Mouse (Mus musculus) neural tube, embryonic 11.5 days (tissue): ENCODE data around the gene Ppp2ca. TPM values are rescaled to one million over a fixed set of nuclear protein-coding genes. Genes with fewer than 3 reads are reported as not detected.
"Not testable (repeated sequence)": the region's sequence is repeated elsewhere in the genome, so short reads cannot be mapped to it uniquely, and the experiment has no call there.

Experiments used
- ATAC-seq: fragments of 200-750 bp; cut with Nextera tagmentation; 2 replicates; pipeline ENCODE4 v1.8.0; 2017; ENCODE audit warnings: moderate number of reproducible peaks, mild to moderate bottlenecking, moderate TSS enrichment, moderate library complexity; ENCODE audit not compliant: insufficient read depth, low FRiP score, low TSS enrichment
- DNase-seq: peaks from one replicate; pipeline ENCODE4 v3.0.0-alpha.2; 2015; ENCODE audit warnings: low spot score
- H3K27ac ChIP-seq: fragments of 300-500 bp; sonication (generic); 2 replicates; pipeline ENCODE4 v1.5.1; 2014; ENCODE audit warnings: low read depth, mild to moderate bottlenecking, low read length
- H3K27me3 ChIP-seq: fragments of 300-500 bp; sonication (generic); 2 replicates; pipeline ENCODE4 v1.6.1; 2014; ENCODE audit warnings: mild to moderate bottlenecking, low read length, mixed read lengths; ENCODE audit not compliant: control insufficient read depth, insufficient read depth
- H3K36me3 ChIP-seq: fragments of 300-500 bp; sonication (generic); 2 replicates; pipeline ENCODE4 v1.6.1; 2014; ENCODE audit warnings: mild to moderate bottlenecking, low read length, moderate library complexity, mixed read lengths; ENCODE audit not compliant: control insufficient read depth, insufficient read depth
- H3K4me1 ChIP-seq: fragments of 300-500 bp; sonication (generic); 2 replicates; pipeline ENCODE4 v1.6.1; 2014; ENCODE audit warnings: low read length, mixed read lengths; ENCODE audit not compliant: control insufficient read depth, insufficient read depth
- H3K4me2 ChIP-seq: fragments of 300-500 bp; sonication (generic); 2 replicates; pipeline ENCODE4 v1.6.1; 2014; ENCODE audit warnings: low read depth, mild to moderate bottlenecking, moderate library complexity
- H3K4me3 ChIP-seq: fragments of 300-500 bp; sonication (generic); 2 replicates; pipeline ENCODE4 v1.5.1; 2014; ENCODE audit warnings: low read depth, low read length
- H3K9ac ChIP-seq: fragments of 300-500 bp; sonication (generic); 2 replicates; pipeline ENCODE4 v1.6.1; 2014; ENCODE audit warnings: mild to moderate bottlenecking, low read length
- H3K9me3 ChIP-seq: fragments of 300-500 bp; sonication (generic); 2 replicates; pipeline ENCODE4 v1.6.1; 2016; ENCODE audit warnings: low read length; ENCODE audit not compliant: control insufficient read depth
- WGBS: fragments of 180-500 bp; shearing (Covaris S2); extraction: QIAGEN DNeasy Blood & Tissue Kit; methylation state at CpG from one replicate; pipeline ENCODE4 v1.1.7; 2014; 5-methylcytosine and 5-hydroxymethylcytosine counted together
- polyA plus RNA-seq: library from polyadenylated mRNA; unstranded; fragments of >200 nt; fragmentation: Nextera tagmentation; extraction: Ambion mirVana; gene quantifications from 2 replicates; pipeline ENCODE4 v1.2.1, GENCODE M21; 2014

The Ppp2ca gene
- polyA plus RNA-seq, 1 experiment from 2014 or later, result 132 TPM

DNA sequence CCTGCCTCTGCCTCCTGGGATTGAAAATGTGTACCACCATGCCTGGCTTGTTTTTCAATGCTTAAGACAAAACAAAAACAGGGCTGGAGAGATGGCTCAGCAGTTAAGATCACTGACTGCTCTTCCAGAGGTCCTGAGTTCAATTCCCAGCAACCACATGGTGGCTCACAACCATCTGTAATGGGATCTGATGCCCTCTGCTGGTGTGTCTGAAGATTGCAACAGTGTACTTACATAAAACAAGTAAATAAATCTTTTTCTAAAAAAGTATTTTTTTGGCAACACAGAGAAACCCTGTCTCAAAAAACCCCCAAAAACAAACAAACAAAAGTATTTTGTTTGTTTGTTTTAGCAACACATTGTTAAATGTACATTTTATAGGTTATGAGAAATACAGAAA is 21.9 kb downstream of the Ppp2ca start:
- not testable (repeated sequence) for DNase-seq, H3K27me3 ChIP-seq, ATAC-seq, H3K4me2 ChIP-seq, H3K27ac ChIP-seq, H3K4me3 ChIP-seq, H3K9me3 ChIP-seq, H3K4me1 ChIP-seq, H3K9ac ChIP-seq
- peaks cover 45% of the 10 kb centered on the region for H3K36me3 ChIP-seq

- no peak for ATAC-seq
- H3K27me3 ChIP-seq, result no peaks in the 10 kb centered on the region
- no peaks in the 10 kb centered on the region for H3K9me3 ChIP-seq
- DNase-seq, result no peak
- H3K36me3 ChIP-seq, result peaks cover 42% of the 10 kb centered on the region
- H3K9ac ChIP-seq, result no peak overlapping the region
- H3K4me2 ChIP-seq, result no peak overlapping the region
- no peak overlapping the region for H3K27ac ChIP-seq
- 93% methylated on average over 6 of the region's 6 CpGs for WGBS
- no peak overlapping the region for H3K4me3 ChIP-seq
- H3K4me1 ChIP-seq, result no peaks in the 10 kb centered on the region
Measured at GRCm38 (mm10) chr11:52122045-52122444, 23.6 kb downstream of the Ppp2ca start.

- Histone ChIP-seq H3K9ac (no peak overlapping the region), H3K4me1 (no peaks in the 10 kb centered on the region), H3K27ac (no peak overlapping the region), H3K27me3 (no peaks in the 10 kb centered on the region), H3K4me2 (no peak overlapping the region), H3K36me3 (peaks cover 31% of the 10 kb centered on the region), H3K4me3 (no peak overlapping the region), H3K9me3 (no peaks in the 10 kb centered on the region)
- no peak for ATAC-seq
- 97% methylated on average over 4 of the region's 4 CpGs for WGBS
- DNase-seq, result no peak
Measured at GRCm38 (mm10) chr11:52124468-52124867, 26.0 kb downstream of the Ppp2ca start.

- Histone ChIP-seq H3K4me2 (no peak overlapping the region), H3K27me3 (no peaks in the 10 kb centered on the region), H3K4me3 (no peak overlapping the region), H3K9ac (no peak overlapping the region), H3K27ac (no peak overlapping the region), H3K36me3 (peaks cover 13% of the 10 kb centered on the region), H3K4me1 (no peaks in the 10 kb centered on the region), H3K9me3 (no peaks in the 10 kb centered on the region)
- ATAC-seq (no peak), DNase-seq (no peak)
- 65% methylated on average over 3 of the region's 3 CpGs for WGBS
Measured at GRCm38 (mm10) chr11:52127169-52127568, 28.7 kb downstream of the Ppp2ca start.

DNA sequence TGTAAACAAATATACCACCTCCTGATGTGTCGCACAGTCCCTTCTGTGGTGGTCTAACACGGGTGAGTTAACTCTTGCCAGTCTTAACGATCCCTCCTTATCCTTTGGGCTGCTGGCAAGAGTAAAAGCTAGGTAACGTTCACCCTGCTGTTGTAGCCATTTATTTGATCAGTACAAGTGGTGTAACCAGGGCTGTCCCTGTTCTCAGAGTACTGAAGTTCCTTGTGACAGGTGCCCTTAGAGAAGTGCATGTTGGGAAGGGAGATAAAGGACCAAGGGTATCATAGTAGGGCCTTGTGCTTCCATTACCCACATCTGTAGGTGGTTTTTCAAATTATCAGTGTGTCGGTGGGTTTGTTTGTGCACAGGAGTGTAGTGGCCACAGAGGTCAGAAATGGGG is 29.3 kb downstream of the Ppp2ca start:
- Histone ChIP-seq H3K9me3 (no peaks in the 10 kb centered on the region), H3K9ac (no peak overlapping the region), H3K4me3 (no peak overlapping the region), H3K36me3 (peaks cover 11% of the 10 kb centered on the region), H3K27ac (no peak overlapping the region), H3K27me3 (no peaks in the 10 kb centered on the region), H3K4me1 (no peaks in the 10 kb centered on the region), H3K4me2 (no peak overlapping the region)
- ATAC-seq (no peak), DNase-seq (no peak)
- WGBS, result 82% methylated on average over 5 of the region's 5 CpGs

DNA sequence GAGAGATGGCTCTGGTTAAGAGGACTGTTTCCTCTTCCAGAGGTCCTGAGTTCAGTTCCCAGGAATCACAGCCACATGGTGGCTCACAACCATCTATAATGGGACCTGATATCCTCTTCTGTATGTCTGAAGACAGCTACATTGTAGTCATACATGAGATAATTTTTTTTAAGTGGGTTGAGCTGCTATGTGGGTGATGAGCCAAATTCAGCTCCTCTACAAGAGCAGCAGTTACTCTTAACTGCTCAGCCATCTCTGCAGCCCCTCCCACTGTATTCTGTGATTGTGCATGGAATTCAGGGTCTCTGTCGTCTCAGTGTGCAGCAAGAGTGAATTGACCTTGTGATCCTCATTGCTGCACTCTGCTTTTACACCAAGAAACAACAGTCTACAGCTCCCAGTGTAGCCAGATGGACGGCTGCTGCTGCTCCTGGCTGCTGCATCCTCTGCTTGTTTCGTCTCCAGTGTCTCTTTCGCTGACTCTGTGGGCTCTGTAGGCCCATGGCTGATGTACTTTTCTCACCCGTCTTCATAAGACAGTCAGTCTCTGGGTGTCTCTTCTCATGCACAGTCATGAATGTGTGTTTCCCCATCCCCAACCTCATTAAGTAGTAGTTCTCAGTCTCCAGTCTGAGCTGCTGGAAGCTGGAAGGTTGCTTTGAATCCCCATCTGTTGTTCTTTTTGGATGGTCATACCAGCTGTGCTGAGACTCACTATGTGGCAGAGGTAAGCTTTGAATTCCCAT is 30.0 kb downstream of the Ppp2ca start:
- no peak overlapping the region for H3K27ac ChIP-seq
- no peak for ATAC-seq
- no peak overlapping the region for H3K9ac ChIP-seq

DNA sequence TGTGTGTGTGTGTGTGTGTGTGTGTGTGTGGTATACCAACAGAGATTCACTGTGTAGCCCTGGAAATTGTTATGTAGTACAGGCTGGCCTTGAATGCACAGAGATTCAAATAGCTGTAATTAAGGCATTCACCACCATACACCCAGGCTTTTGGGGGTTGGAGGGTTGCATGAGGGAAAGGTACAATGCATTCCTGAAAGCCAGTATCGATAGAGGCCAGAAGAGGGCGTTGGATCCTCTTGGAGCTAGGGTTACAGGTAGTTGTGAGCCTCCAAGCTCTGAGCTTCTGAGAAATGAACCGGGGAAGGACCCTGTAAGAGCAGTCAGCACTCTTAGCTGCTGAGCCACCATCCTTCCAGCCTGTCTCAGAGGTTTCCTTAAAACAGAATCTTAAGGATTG is 30.7 kb downstream of the Ppp2ca start:
- no peak for DNase-seq
- no peaks in the 10 kb centered on the region for H3K4me1 ChIP-seq
- no peak for ATAC-seq
- 34% methylated on average over 3 of the region's 3 CpGs for WGBS
- no peak overlapping the region for H3K4me3 ChIP-seq
- H3K27me3 ChIP-seq, result no peaks in the 10 kb centered on the region
- H3K9ac ChIP-seq, result no peak overlapping the region
- H3K9me3 ChIP-seq, result no peaks in the 10 kb centered on the region
- H3K36me3 ChIP-seq, result peaks cover 4% of the 10 kb centered on the region
- no peak overlapping the region for H3K4me2 ChIP-seq
- H3K27ac ChIP-seq, result no peak overlapping the region

More for the DNA sequence above, 30.0 kb downstream of the Ppp2ca start:
- WGBS, result 70% methylated on average over 5 of the region's 5 CpGs
- no peak for DNase-seq
- Histone ChIP-seq H3K4me3 (no peak overlapping the region), H3K36me3 (peaks cover 8% of the 10 kb centered on the region), H3K4me1 (no peaks in the 10 kb centered on the region), H3K4me2 (no peak overlapping the region), H3K27me3 (no peaks in the 10 kb centered on the region), H3K9me3 (no peaks in the 10 kb centered on the region)

GRCm38 (mm10) chr11:52129621-52130450 is 31.4 kb downstream of the Ppp2ca start:
- no peaks in the 10 kb centered on the region for H3K36me3 ChIP-seq
- no peak overlapping the region for H3K4me3 ChIP-seq
- no peak for DNase-seq
- no peaks in the 10 kb centered on the region for H3K27me3 ChIP-seq
- H3K4me2 ChIP-seq, result no peak overlapping the region
- no peak overlapping the region for H3K9ac ChIP-seq
- WGBS, result 82% methylated on average over 10 of the region's 10 CpGs
- H3K27ac ChIP-seq, result no peak overlapping the region
- no peaks in the 10 kb centered on the region for H3K9me3 ChIP-seq
- H3K4me1 ChIP-seq, result no peaks in the 10 kb centered on the region
- ATAC-seq, result no peak
